Mouse (Mus musculus) midbrain, postnatal 0 days (tissue): Measurements from ENCODE around the gene Jmjd6. TPM values are rescaled to one million over a fixed set of nuclear protein-coding genes. Genes with fewer than 3 reads are reported as not detected.

Experiments
- ATAC-seq: fragments of 200-750 bp; cut with Nextera tagmentation; 2 replicates; pipeline ENCODE4 v1.8.0; 2017; ENCODE audit warnings: moderate number of reproducible peaks, mild to moderate bottlenecking, moderate TSS enrichment, moderate library complexity; ENCODE audit not compliant: low FRiP score
- DNase-seq: peaks from one replicate; pipeline ENCODE4 v3.0.0-alpha.2; 2015; ENCODE audit warnings: low spot score
- H3K27ac ChIP-seq: fragments of 300-500 bp; sonication (generic); 2 replicates; pipeline ENCODE4 v1.5.1; 2014; ENCODE audit warnings: low read depth, mild to moderate bottlenecking, low read length, mixed read lengths
- H3K27me3 ChIP-seq: fragments of 300-500 bp; sonication (generic); 2 replicates; pipeline ENCODE4 v1.6.1; 2014; ENCODE audit warnings: low read length, control low read depth, mixed read lengths; ENCODE audit not compliant: insufficient read depth
- H3K36me3 ChIP-seq: fragments of 300-500 bp; sonication (generic); 2 replicates; pipeline ENCODE4 v1.6.1; 2014; ENCODE audit warnings: low read length, control low read depth, mixed read lengths; ENCODE audit not compliant: insufficient read depth
- H3K4me1 ChIP-seq: fragments of 300-500 bp; sonication (generic); 2 replicates; pipeline ENCODE4 v1.6.1; 2014; ENCODE audit warnings: mild to moderate bottlenecking, control low read depth, antibody characterized with exemption, low read length, mixed read lengths; ENCODE audit not compliant: insufficient read depth
- H3K4me2 ChIP-seq: fragments of 300-500 bp; sonication (generic); 2 replicates; pipeline ENCODE4 v1.6.1; 2014; ENCODE audit warnings: low read depth, mild to moderate bottlenecking, low read length, mixed read lengths; ENCODE audit not compliant: poor library complexity, severe bottlenecking
- H3K4me3 ChIP-seq: fragments of 300-500 bp; sonication (generic); 2 replicates; pipeline ENCODE4 v1.5.1; 2014; ENCODE audit warnings: low read depth, mild to moderate bottlenecking, low read length, moderate library complexity
- H3K9ac ChIP-seq: fragments of 300-500 bp; sonication (generic); replicated peaks from 2 replicates; pipeline ENCODE4 v1.6.1; 2014; ENCODE audit warnings: mild to moderate bottlenecking, low read length, moderate library complexity, mixed read lengths; ENCODE audit not compliant: poor library complexity, severe bottlenecking
- H3K9me3 ChIP-seq: fragments of 300-500 bp; sonication (generic); 2 replicates; pipeline ENCODE4 v1.6.1; 2016; ENCODE audit warnings: low read length, control low read depth
- CTCF ChIP-seq: IDR thresholded peaks from 2 replicates; pipeline ENCODE4 v1.5.1; 2016; ENCODE audit warnings: antibody characterized with exemption, mild to moderate bottlenecking
- WGBS: fragments of 180-500 bp; shearing (Covaris S2); extraction: QIAGEN DNeasy Blood & Tissue Kit; methylation state at CpG from one replicate; pipeline ENCODE4 v1.1.7; 2014; 5-methylcytosine and 5-hydroxymethylcytosine counted together
- polyA plus RNA-seq: library from polyadenylated mRNA; unstranded; fragments of >200 nt; fragmentation: Nextera tagmentation; extraction: Ambion mirVana; gene quantifications from 2 replicates; pipeline ENCODE4 v1.2.1, GENCODE M21; 2015
- total RNA-seq: library from RNA; depleted of rRNA; stranded (reverse); fragments of >200 nt; gene quantifications from 2 replicates; pipeline ENCODE4 v1.2.3, GENCODE M21; 2014

Gene Jmjd6
- total and polyA plus RNA-seq, 2 experiments from 2014 or later: 43.6 to 49.8 TPM

- peaks cover 11% of the 10 kb centered on the region; the same call in 1 of the 2 replicates for H3K4me1 ChIP-seq
- TF ChIP-seq CTCF: no peak
- 1% methylated on average over 36 of the region's 36 CpGs for WGBS
- H3K27me3 ChIP-seq: no peaks in the 10 kb centered on the region
- H3K36me3 ChIP-seq: peaks cover 10% of the 10 kb centered on the region; the same call in 1 of the 2 replicates
- no peaks in the 10 kb centered on the region for H3K9me3 ChIP-seq
- peak overlapping the region; percentile 91 for H3K9ac ChIP-seq
- peak; percentile 97 for DNase-seq
- ATAC-seq: peak; percentile 93
- H3K27ac ChIP-seq: peak overlapping the region; percentile 98
- peak overlapping the region; percentile 73 for H3K4me3 ChIP-seq
- peak overlapping the region; percentile 51 for H3K4me2 ChIP-seq
Measured at GRCm38 (mm10) chr11:116853512-116853928, 10.3 kb upstream of the Jmjd6 start.

DNA sequence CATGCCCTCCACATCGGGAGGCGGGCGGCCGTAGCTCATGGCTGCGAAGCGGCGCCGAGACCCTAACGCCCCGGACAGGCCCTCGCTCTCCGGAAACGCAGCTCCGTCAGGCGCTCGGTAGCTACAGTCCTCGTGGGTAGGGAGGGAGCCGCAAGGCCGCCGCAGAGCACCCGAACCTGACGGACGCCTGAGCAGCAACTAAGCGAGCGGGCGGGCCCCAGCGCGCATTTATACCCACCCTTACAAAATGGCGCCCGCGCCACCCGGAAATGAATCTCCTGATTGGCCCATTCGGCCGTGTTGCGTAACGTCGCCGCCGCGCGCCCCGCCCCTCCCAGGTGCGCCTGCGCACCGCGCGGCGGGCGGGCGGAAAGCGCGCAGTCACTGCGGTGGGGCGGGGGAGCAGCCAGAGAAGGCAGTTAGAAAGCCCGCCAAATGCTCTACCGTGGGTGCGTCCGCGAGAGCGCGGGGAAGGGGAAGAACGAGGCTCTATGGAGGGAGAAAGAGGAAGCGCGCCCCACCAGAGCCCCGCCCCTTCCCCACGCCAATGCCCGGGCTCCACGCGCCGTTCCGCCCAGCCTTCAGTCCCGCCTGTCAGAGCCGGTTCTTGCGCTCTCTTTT is 9.8 kb upstream of the Jmjd6 start, which contains the start of gene Srsf2:
TSS of gene Srsf2 (minus strand) at position 204 of the 621 bp plus-strand sequence.
- H3K9ac ChIP-seq: peak within 1 kb of the TSS; percentile 91
- TF ChIP-seq CTCF: no peak
- peak; percentile 97 for DNase-seq
- H3K4me1 ChIP-seq: peaks cover 11% of the 10 kb centered on the region; the same call in 1 of the 2 replicates
- peak within 1 kb of the TSS; percentile 98 for H3K27ac ChIP-seq
- peak within 1 kb of the TSS; percentile 51 for H3K4me2 ChIP-seq
- no peaks in the 10 kb centered on the region for H3K9me3 ChIP-seq
- peak; percentile 91 for ATAC-seq
- 1% methylated on average over 59 of the region's 74 CpGs for WGBS
- peaks cover 11% of the 10 kb centered on the region; the same call in 1 of the 2 replicates for H3K36me3 ChIP-seq
- H3K27me3 ChIP-seq: no peaks in the 10 kb centered on the region
- peak within 1 kb of the TSS; percentile 73 for H3K4me3 ChIP-seq

DNA sequence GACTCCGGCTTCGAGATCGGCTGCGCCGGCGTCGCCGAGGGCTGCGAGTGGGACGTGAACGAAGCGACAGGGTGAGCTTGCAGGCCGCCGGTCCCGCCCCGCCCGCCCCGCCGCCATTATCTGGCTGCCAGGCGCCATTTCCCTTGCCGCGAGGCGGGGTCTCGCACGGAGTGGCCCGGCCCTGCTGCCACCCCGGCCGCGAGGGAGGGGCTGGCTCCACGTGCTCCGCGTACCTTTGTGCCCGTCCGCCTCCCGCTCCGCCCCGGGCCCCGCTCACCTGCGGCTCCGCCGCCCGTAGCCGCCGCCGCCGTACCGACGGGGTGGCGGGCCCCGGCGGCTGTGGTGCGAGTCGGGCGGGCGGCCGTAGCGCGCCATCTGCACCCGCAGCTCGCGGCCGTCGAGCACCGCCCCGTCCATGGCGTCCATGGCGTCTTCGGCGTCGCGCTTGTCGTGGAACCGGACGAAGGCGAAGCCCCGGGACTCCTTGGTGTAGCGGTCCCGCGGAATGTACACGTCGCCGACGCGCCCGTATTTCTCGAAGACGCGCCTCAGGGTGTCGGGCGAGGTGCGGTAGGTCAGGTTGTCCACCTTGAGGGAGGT is 9.1 kb upstream of the Jmjd6 start, which contains the start of gene Mfsd11:
TSS of gene Mfsd11 (plus strand) at position 150 of the 600 bp plus-strand sequence.
- peak; percentile 50 for ATAC-seq
- H3K36me3 ChIP-seq: peaks cover 11% of the 10 kb centered on the region; the same call in 1 of the 2 replicates
- WGBS: under 1% methylated on average over 71 of the region's 91 CpGs

GRCm38 (mm10) chr11:116851576-116852290 is 8.5 kb upstream of the Jmjd6 start:
- TF ChIP-seq CTCF: no peak
- DNase-seq (peak; percentile 17), ATAC-seq (no peak)
- Histone ChIP-seq H3K4me3 (peak overlapping the region; percentile 73), H3K27ac (peak overlapping the region; percentile 98), H3K9me3 (no peaks in the 10 kb centered on the region), H3K27me3 (no peaks in the 10 kb centered on the region), H3K4me1 (peaks cover 11% of the 10 kb centered on the region; the same call in 1 of the 2 replicates), H3K9ac (peak overlapping the region; percentile 91), H3K4me2 (peak overlapping the region; percentile 51), H3K36me3 (peaks cover 11% of the 10 kb centered on the region; the same call in 1 of the 2 replicates)
- WGBS: under 1% methylated on average over 29 of the region's 29 CpGs

More for the DNA sequence above, 9.1 kb upstream of the Jmjd6 start, which contains the start of gene Mfsd11:
- peak within 1 kb of the TSS; percentile 51 for H3K4me2 ChIP-seq
- peaks cover 11% of the 10 kb centered on the region; the same call in 1 of the 2 replicates for H3K4me1 ChIP-seq
- H3K27me3 ChIP-seq: no peaks in the 10 kb centered on the region
- H3K27ac ChIP-seq: peak within 1 kb of the TSS; percentile 98
- H3K4me3 ChIP-seq: peak within 1 kb of the TSS; percentile 73
- no peak for TF ChIP-seq CTCF
- peak; percentile 73 for DNase-seq
- H3K9me3 ChIP-seq: no peaks in the 10 kb centered on the region
- peak within 1 kb of the TSS; percentile 91 for H3K9ac ChIP-seq

- Histone ChIP-seq H3K27me3 (no peaks in the 10 kb centered on the region), H3K9me3 (no peaks in the 10 kb centered on the region), H3K36me3 (peaks cover 11% of the 10 kb centered on the region; the same call in 1 of the 2 replicates), H3K4me2 (peak overlapping the region; percentile 51), H3K4me3 (peak overlapping the region; percentile 73), H3K4me1 (peaks cover 11% of the 10 kb centered on the region; the same call in 1 of the 2 replicates), H3K9ac (peak overlapping the region; percentile 91; the same call in 1 of the 2 replicates), H3K27ac (no peak overlapping the region)
- WGBS: 23% methylated on average over 6 of the region's 6 CpGs
- no peak for ATAC-seq
- TF ChIP-seq CTCF: no peak
- DNase-seq: no peak
Measured at GRCm38 (mm10) chr11:116850833-116851477, 7.7 kb upstream of the Jmjd6 start.
